Mouse (Mus musculus) yolk sac, embryonic 10.5 days (tissue): ENCODE measurements around the gene Xrcc3.

Experiments used
- DNase-seq: peaks from one replicate; pipeline ENCODE4 v3.0.0-alpha.2; 2017; ENCODE audit warnings: low spot score

Xrcc3 gene

GRCm38 (mm10) chr12:111774156-111774555 lies 39.5 kb downstream of the Xrcc3 start:
- DNase-seq = no peak

GRCm38 (mm10) chr12:111770651-111771050 lies 43.0 kb downstream of the Xrcc3 start:
- no peak for DNase-seq

GRCm38 (mm10) chr12:111769816-111770577 lies 43.7 kb downstream of the Xrcc3 start:
- no peak for DNase-seq

GRCm38 (mm10) chr12:111769306-111769705 lies 44.4 kb downstream of the Xrcc3 start:
- no peak for DNase-seq

GRCm38 (mm10) chr12:111768322-111768928 lies 45.2 kb downstream of the Xrcc3 start:
- DNase-seq = no peak

GRCm38 (mm10) chr12:111766313-111767236 lies 47.1 kb downstream of the Xrcc3 start:
- DNase-seq = no peak

- DNase-seq = no peak
Measured at GRCm38 (mm10) chr12:111762620-111763280, 50.9 kb downstream of the Xrcc3 start.

- no peak for DNase-seq
Measured at GRCm38 (mm10) chr12:111760306-111760908, 53.3 kb downstream of the Xrcc3 start.

- DNase-seq = no peak
Measured at GRCm38 (mm10) chr12:111759176-111760061, 54.3 kb downstream of the Xrcc3 start.

- DNase-seq = peak; percentile 71
Measured at GRCm38 (mm10) chr12:111758381-111759175, 55.1 kb downstream of the Xrcc3 start, which contains the start of gene Klc1. TSS of gene Klc1 (plus strand) at chr12:111758849.

GRCm38 (mm10) chr12:111757561-111758325 lies 55.9 kb downstream of the Xrcc3 start:
- no peak for DNase-seq

GRCm38 (mm10) chr12:111756698-111757082 lies 57.0 kb downstream of the Xrcc3 start:
- no peak for DNase-seq

- DNase-seq = no peak
Measured at GRCm38 (mm10) chr12:111756082-111756697, 57.5 kb downstream of the Xrcc3 start.

- no peak for DNase-seq
Measured at GRCm38 (mm10) chr12:111755231-111755630, 58.4 kb downstream of the Xrcc3 start.

- no peak for DNase-seq
Measured at GRCm38 (mm10) chr12:111754710-111755109, 59.0 kb downstream of the Xrcc3 start.

GRCm38 (mm10) chr12:111753347-111753746 lies 60.3 kb downstream of the Xrcc3 start:
- no peak for DNase-seq
